7 mouse cellular contexts compared by ENCODE assay signal in genomic region chr9:14001517-14001916, GRCm38 (mm10).
DNase-seq lines count a peak whose midpoint lies in the region; TF ChIP-seq lines count a peak whose summit lies in the region.

No protein-coding gene starts in this region.

- no peak for TF ChIP-seq POLR2A in small intestine, adult 2 months (IDR thresholded peaks at IDR 0.05; ENCODE audit: low read depth, low read length)

- DNase-seq in heart, postnatal 4 days, result peak; percentile 39
- no peak for DNase-seq in heart, postnatal 36 days
- peak; percentile 38 for DNase-seq in right cerebral cortex, postnatal 4 days
- DNase-seq in right cerebral cortex, postnatal 36 days (ENCODE audit: low spot score in 2 of 2), result no peak
- peak; percentile 42 for DNase-seq in embryo, embryonic 10 days (ENCODE audit: low spot score)
- no peak for DNase-seq in frontal cortex, postnatal 36 days (ENCODE audit: low spot score in 2 of 2)

- 88% methylated on average over 7 of the region's 7 CpGs for WGBS in small intestine, adult 2 months

- peak; percentile 31; the same call in 1 of the 2 replicates for TF ChIP-seq CTCF in small intestine, adult 2 months (IDR thresholded peaks at IDR 0.05; ENCODE audit: extremely low read depth, insufficient read length, insufficient replicate concordance, low read depth, low read length)

- H3K4me1 ChIP-seq in small intestine, adult 2 months (ENCODE audit: control insufficient read depth, insufficient read depth, insufficient read length, low read length), result no peaks in the 10 kb centered on the region; the same call in 1 of the 2 replicates

- H3K36me3 ChIP-seq in small intestine, adult 2 months (ENCODE audit: control insufficient read depth, insufficient read depth, low read length), result no peaks in the 10 kb centered on the region

- intact Hi-C loops in heart, postnatal 36 days (cut with DNase I), result no loop called here

- H3K27ac ChIP-seq in small intestine, adult 2 months (ENCODE audit: insufficient read depth, low read depth, low read length), result no peak overlapping the region

- H3K4me3 ChIP-seq in small intestine, adult 2 months (ENCODE audit: low read depth, low read length), result no peak overlapping the region

- H3K27me3 ChIP-seq in small intestine, adult 2 months (ENCODE audit: control insufficient read depth, insufficient read depth, low read length), result no peaks in the 10 kb centered on the region

Comparison
In these comparisons a context has a peak if more than half of its experiments do, and no peak if none do; other contexts are left out.
1. DNase-seq: peak in heart, postnatal 4 days (single experiment), right cerebral cortex, postnatal 4 days (single experiment) and embryo, embryonic 10 days (single experiment); none in heart, postnatal 36 days (0 of 2), right cerebral cortex, postnatal 36 days (0 of 2) and frontal cortex, postnatal 36 days (0 of 2).